Mouse (Mus musculus): ENCODE data around the gene Git2.
A peak's percentile ranks its signal among the peaks of the same experiment; 100 is the strongest.

Gene Git2

GRCm38 (mm10) chr5:114775056-114775979, at the start of gene Git2:
Gene Git2, minus strand, starts transcription at chr5:114775517.
- no peak for DNase-seq (ENCODE audit: low spot score)

- DNase-seq (ENCODE audit: low spot score), result no peak
Observed at GRCm38 (mm10) chr5:114824197-114824596, 48.9 kb upstream of the Git2 start.

- DNase-seq (ENCODE audit: low spot score), result peak; percentile 51
Observed at GRCm38 (mm10) chr5:114822796-114823688, 47.7 kb upstream of the Git2 start, which contains the start of gene 1500011B03Rik. Gene 1500011B03Rik, minus strand, starts transcription at chr5:114823468.

- DNase-seq (ENCODE audit: low spot score), result no peak
Observed at GRCm38 (mm10) chr5:114818124-114818523, 42.8 kb upstream of the Git2 start.

GRCm38 (mm10) chr5:114816599-114816998, 41.3 kb upstream of the Git2 start:
- DNase-seq (ENCODE audit: low spot score), result no peak

- DNase-seq (ENCODE audit: low spot score), result peak; percentile 81
Observed at GRCm38 (mm10) chr5:114813525-114814181, 38.3 kb upstream of the Git2 start.

GRCm38 (mm10) chr5:114809826-114810225, 34.5 kb upstream of the Git2 start:
- no peak for DNase-seq (ENCODE audit: low spot score)

GRCm38 (mm10) chr5:114809181-114809756, 34.0 kb upstream of the Git2 start:
- no peak for DNase-seq (ENCODE audit: low spot score)

GRCm38 (mm10) chr5:114808385-114808784, 33.1 kb upstream of the Git2 start:
- no peak for DNase-seq (ENCODE audit: low spot score)

- no peak for DNase-seq (ENCODE audit: low spot score)
Observed at GRCm38 (mm10) chr5:114807893-114808292, 32.6 kb upstream of the Git2 start.

- no peak for DNase-seq (ENCODE audit: low spot score)
Observed at GRCm38 (mm10) chr5:114807468-114807867, 32.2 kb upstream of the Git2 start.

GRCm38 (mm10) chr5:114807063-114807462, 31.7 kb upstream of the Git2 start:
- no peak for DNase-seq (ENCODE audit: low spot score)

- DNase-seq (ENCODE audit: low spot score), result no peak
Observed at GRCm38 (mm10) chr5:114806636-114807035, 31.3 kb upstream of the Git2 start.

- no peak for DNase-seq (ENCODE audit: low spot score)
Observed at GRCm38 (mm10) chr5:114805436-114806350, 30.4 kb upstream of the Git2 start.

- no peak for DNase-seq (ENCODE audit: low spot score)
Observed at GRCm38 (mm10) chr5:114804958-114805357, 29.6 kb upstream of the Git2 start.

- DNase-seq (ENCODE audit: low spot score), result no peak
Observed at GRCm38 (mm10) chr5:114804335-114804734, 29.0 kb upstream of the Git2 start.

- DNase-seq (ENCODE audit: low spot score), result no peak
Observed at GRCm38 (mm10) chr5:114803231-114803630, 27.9 kb upstream of the Git2 start.

GRCm38 (mm10) chr5:114801841-114802240, 26.5 kb upstream of the Git2 start:
- no peak for DNase-seq (ENCODE audit: low spot score)

- no peak for DNase-seq (ENCODE audit: low spot score)
Observed at GRCm38 (mm10) chr5:114801049-114801448, 25.7 kb upstream of the Git2 start.

- DNase-seq (ENCODE audit: low spot score), result no peak
Observed at GRCm38 (mm10) chr5:114799848-114800247, 24.5 kb upstream of the Git2 start.

- no peak for DNase-seq (ENCODE audit: low spot score)
Observed at GRCm38 (mm10) chr5:114797253-114797652, 21.9 kb upstream of the Git2 start.
